Mouse (Mus musculus) kidney, embryonic 16.5 days (tissue): ENCODE measurements around the gene Cyld. TPM values are rescaled to one million over a fixed set of nuclear protein-coding genes. Genes with fewer than 3 reads are reported as not detected.
A peak's percentile ranks its signal among the peaks of the same experiment; 100 is the strongest.

Experiments
- ATAC-seq: fragments of 200-750 bp; cut with Nextera tagmentation; 2 replicates; pipeline ENCODE4 v1.8.0; 2017; ENCODE audit warnings: moderate TSS enrichment; ENCODE audit not compliant: low FRiP score, low TSS enrichment
- H3K27ac ChIP-seq: fragments of 300-500 bp; sonication (generic); 2 replicates; pipeline ENCODE4 v1.5.1; 2014; ENCODE audit warnings: low read length
- H3K27me3 ChIP-seq: fragments of 300-500 bp; sonication (generic); 2 replicates; pipeline ENCODE4 v1.6.1; 2014; ENCODE audit warnings: low read length, control low read depth, mixed read lengths; ENCODE audit not compliant: insufficient read depth
- H3K36me3 ChIP-seq: fragments of 300-500 bp; sonication (generic); 2 replicates; pipeline ENCODE4 v1.6.1; 2014; ENCODE audit warnings: low read length, control low read depth, mixed read lengths; ENCODE audit not compliant: insufficient read depth
- H3K4me1 ChIP-seq: fragments of 300-500 bp; sonication (generic); 2 replicates; pipeline ENCODE4 v1.6.1; 2014; ENCODE audit warnings: low read length, control low read depth, mixed read lengths; ENCODE audit not compliant: insufficient read depth
- H3K4me2 ChIP-seq: fragments of 300-500 bp; sonication (generic); replicated peaks from 2 replicates; pipeline ENCODE4 v1.6.1; 2014; ENCODE audit warnings: low read depth, low read length
- H3K4me3 ChIP-seq: fragments of 300-500 bp; sonication (generic); 2 replicates; pipeline ENCODE4 v1.5.1; 2014; ENCODE audit warnings: mild to moderate bottlenecking, low read length
- H3K9ac ChIP-seq: fragments of 300-500 bp; sonication (generic); replicated peaks from 2 replicates; pipeline ENCODE4 v1.6.1; 2014; ENCODE audit warnings: low read length
- H3K9me3 ChIP-seq: fragments of 300-500 bp; sonication (generic); 2 replicates; pipeline ENCODE4 v1.6.1; 2016; ENCODE audit warnings: low read length, control low read depth
- WGBS: fragments of 180-500 bp; shearing (Covaris S2); extraction: QIAGEN DNeasy Blood & Tissue Kit; methylation state at CpG from one replicate; pipeline ENCODE4 v1.1.7; 2014; 5-methylcytosine and 5-hydroxymethylcytosine counted together
- polyA plus RNA-seq: library from polyadenylated mRNA; unstranded; fragments of >200 nt; fragmentation: Nextera tagmentation; extraction: Ambion mirVana; gene quantifications from 2 replicates; pipeline ENCODE4 v1.2.1, GENCODE M21; 2015

Gene Cyld
- polyA plus RNA-seq, 1 experiment from 2014 or later, result 13.1 TPM

- Histone ChIP-seq H3K9me3 (no peaks in the 10 kb centered on the region), H3K27ac (no peak overlapping the region), H3K27me3 (no peaks in the 10 kb centered on the region), H3K9ac (no peak overlapping the region), H3K4me3 (no peak overlapping the region), H3K36me3 (no peaks in the 10 kb centered on the region), H3K4me2 (no peak overlapping the region), H3K4me1 (peaks cover 10% of the 10 kb centered on the region; the same call in 1 of the 2 replicates)
- 61% methylated on average over 9 of the region's 9 CpGs for WGBS
- ATAC-seq, result no peak
Measured at GRCm38 (mm10) chr8:88686226-88686905, 10.5 kb upstream of the Cyld start.

- 78% methylated on average over 8 of the region's 8 CpGs for WGBS
- Histone ChIP-seq H3K27me3 (no peaks in the 10 kb centered on the region), H3K4me1 (peaks cover 13% of the 10 kb centered on the region; the same call in 1 of the 2 replicates), H3K4me2 (no peak overlapping the region), H3K4me3 (no peak overlapping the region), H3K36me3 (no peaks in the 10 kb centered on the region), H3K27ac (no peak overlapping the region), H3K9me3 (no peaks in the 10 kb centered on the region), H3K9ac (no peak overlapping the region)
- ATAC-seq, result no peak
Measured at GRCm38 (mm10) chr8:88686906-88687235, 10.0 kb upstream of the Cyld start.

GRCm38 (mm10) chr8:88689151-88689550, 7.7 kb upstream of the Cyld start:
- Histone ChIP-seq H3K27me3 (no peaks in the 10 kb centered on the region), H3K4me2 (no peak overlapping the region), H3K4me1 (peaks cover 20% of the 10 kb centered on the region), H3K36me3 (no peaks in the 10 kb centered on the region), H3K27ac (0 out of 2 replicates have a peak overlapping the region, but pooled peaks have one; percentile 7), H3K9ac (no peak overlapping the region), H3K4me3 (no peak overlapping the region), H3K9me3 (no peaks in the 10 kb centered on the region)
- 67% methylated on average over 6 of the region's 6 CpGs for WGBS
- no peak for ATAC-seq

- H3K9me3 ChIP-seq, result no peaks in the 10 kb centered on the region
- 69% methylated on average over 6 of the region's 6 CpGs for WGBS
- H3K36me3 ChIP-seq, result no peaks in the 10 kb centered on the region
- no peak overlapping the region for H3K4me2 ChIP-seq
- H3K27me3 ChIP-seq, result no peaks in the 10 kb centered on the region
- H3K27ac ChIP-seq, result no peak overlapping the region
- peaks cover 20% of the 10 kb centered on the region for H3K4me1 ChIP-seq
- no peak overlapping the region for H3K9ac ChIP-seq
- no peak for ATAC-seq
- H3K4me3 ChIP-seq, result no peak overlapping the region
Measured at GRCm38 (mm10) chr8:88689891-88690290, 6.9 kb upstream of the Cyld start.

- no peak overlapping the region for H3K4me3 ChIP-seq
- 29% methylated on average over 4 of the region's 4 CpGs for whole genome bisulfite sequencing
- H3K36me3 ChIP-seq, result no peaks in the 10 kb centered on the region
- no peaks in the 10 kb centered on the region for H3K27me3 ChIP-seq
- no peak overlapping the region for H3K9ac ChIP-seq
- ATAC-seq, result no peak
- H3K4me2 ChIP-seq, result no peak overlapping the region
- H3K4me1 ChIP-seq, result peaks cover 24% of the 10 kb centered on the region
- 0 out of 2 replicates have a peak overlapping the region, but pooled peaks have one; percentile 43 for H3K27ac ChIP-seq
- H3K9me3 ChIP-seq, result no peaks in the 10 kb centered on the region
Measured at GRCm38 (mm10) chr8:88691342-88691948, 5.4 kb upstream of the Cyld start.

- no peaks in the 10 kb centered on the region for H3K36me3 ChIP-seq
- no peak overlapping the region for H3K9ac ChIP-seq
- WGBS, result 26% methylated on average over 7 of the region's 7 CpGs
- no peaks in the 10 kb centered on the region for H3K27me3 ChIP-seq
- H3K9me3 ChIP-seq, result no peaks in the 10 kb centered on the region
- no peak overlapping the region for H3K4me2 ChIP-seq
- no peak for ATAC-seq
- peaks cover 24% of the 10 kb centered on the region for H3K4me1 ChIP-seq
- no peak overlapping the region for H3K4me3 ChIP-seq
- H3K27ac ChIP-seq, result no peak overlapping the region
Measured at GRCm38 (mm10) chr8:88691961-88692360, 4.9 kb upstream of the Cyld start.

- Histone ChIP-seq H3K9ac (no peak overlapping the region), H3K4me2 (no peak overlapping the region), H3K27me3 (no peaks in the 10 kb centered on the region), H3K9me3 (no peaks in the 10 kb centered on the region), H3K4me1 (peaks cover 27% of the 10 kb centered on the region), H3K4me3 (no peak overlapping the region), H3K36me3 (no peaks in the 10 kb centered on the region), H3K27ac (no peak overlapping the region)
- WGBS, result 56% methylated on average over 6 of the region's 6 CpGs
- ATAC-seq, result no peak
Measured at GRCm38 (mm10) chr8:88692866-88693265, 4.0 kb upstream of the Cyld start.

GRCm38 (mm10) chr8:88693376-88693775, 3.5 kb upstream of the Cyld start:
- H3K9me3 ChIP-seq, result no peaks in the 10 kb centered on the region
- H3K4me3 ChIP-seq, result no peak overlapping the region
- no peak overlapping the region for H3K27ac ChIP-seq
- no peaks in the 10 kb centered on the region for H3K27me3 ChIP-seq
- H3K4me2 ChIP-seq, result no peak overlapping the region
- ATAC-seq, result no peak
- peaks cover 30% of the 10 kb centered on the region for H3K4me1 ChIP-seq
- H3K9ac ChIP-seq, result no peak overlapping the region
- WGBS, result 90% methylated on average over 4 of the region's 4 CpGs
- no peaks in the 10 kb centered on the region for H3K36me3 ChIP-seq

GRCm38 (mm10) chr8:88694291-88694690, 2.5 kb upstream of the Cyld start:
- ATAC-seq, result no peak
- Histone ChIP-seq H3K27ac (no peak overlapping the region), H3K4me2 (no peak overlapping the region), H3K4me3 (no peak overlapping the region), H3K27me3 (no peaks in the 10 kb centered on the region), H3K4me1 (peaks cover 23% of the 10 kb centered on the region), H3K36me3 (no peaks in the 10 kb centered on the region), H3K9me3 (no peaks in the 10 kb centered on the region), H3K9ac (no peak overlapping the region)
- WGBS, result 68% methylated on average over 7 of the region's 7 CpGs

- Histone ChIP-seq H3K9me3 (no peaks in the 10 kb centered on the region), H3K27me3 (no peaks in the 10 kb centered on the region), H3K4me3 (peak overlapping the region; percentile 75), H3K4me2 (peak overlapping the region; percentile 57), H3K27ac (no peak overlapping the region), H3K9ac (no peak overlapping the region; the same call in 1 of the 2 replicates), H3K36me3 (no peaks in the 10 kb centered on the region), H3K4me1 (peaks cover 21% of the 10 kb centered on the region)
- ATAC-seq, result no peak
- WGBS, result 18% methylated on average over 7 of the region's 7 CpGs
Measured at GRCm38 (mm10) chr8:88696228-88696627, 600 bp upstream of the Cyld start.
